Mouse (Mus musculus) left cerebral cortex, postnatal 25 days (tissue): ENCODE results near the gene Calml3. TPM values are rescaled to one million over a fixed set of nuclear protein-coding genes. Genes with fewer than 3 reads are reported as not detected.

ENCODE experiments used
- DNase-seq, 2 experiments: peaks; one replicate each; pipeline ENCODE4 v3.0.0; 2022; ENCODE audit warnings: low spot score in 2 of 2, mixed read lengths in 1 of 2
- intact Hi-C: fragments of 180-260 bp; cut with DNase I; formaldehyde crosslinking; loops from one replicate; pipeline ENCODE4 v1.15.1; 2025
- total RNA-seq, 2 experiments: library from RNA; stranded (reverse); gene quantifications; 2 replicates each; pipeline ENCODE4 v1.2.3; 2021

Gene Calml3
- total RNA-seq, 2 experiments from 2014 or later, result not detected

GRCm38 (mm10) chr13:3753291-3753690, 50.8 kb downstream of the Calml3 start:
- intact Hi-C loops, result no loop called here
- no peak for DNase-seq

Other genes starting within 250 kb of the Calml3 start
- gene Fam208b, start 193.2 kb downstream of the Calml3 start, total RNA-seq, result 10 to 100 TPM; 24.7 to 30.1 TPM
- gene Asb13, start 170.3 kb downstream of the Calml3 start, total RNA-seq, result 10 to 100 TPM; 39.3 to 40.5 TPM
- gene Calm4, start 33.4 kb upstream of the Calml3 start, total RNA-seq, result not detected
- not detected for gene Calm5, start 49.9 kb upstream of the Calml3 start, total RNA-seq
- 10 to 100 TPM; 44.0 to 50.3 TPM for gene Net1, start 113.9 kb upstream of the Calml3 start, total RNA-seq
- gene Tubal3, start 114.0 kb upstream of the Calml3 start, total RNA-seq, result not detected
- under 1 TPM in 1 of 2 experiments, not detected in 1; 0.23 TPM for gene Ucn3, start 141.0 kb upstream of the Calml3 start, total RNA-seq
- 1 to 10 TPM in 1 of 2 experiments, under 1 TPM in 1; 0.94 to 1.8 TPM for gene Akr1c14, start 244.7 kb upstream of the Calml3 start, total RNA-seq